Mouse (Mus musculus): ENCODE data around the gene Fezf1.

DNA sequence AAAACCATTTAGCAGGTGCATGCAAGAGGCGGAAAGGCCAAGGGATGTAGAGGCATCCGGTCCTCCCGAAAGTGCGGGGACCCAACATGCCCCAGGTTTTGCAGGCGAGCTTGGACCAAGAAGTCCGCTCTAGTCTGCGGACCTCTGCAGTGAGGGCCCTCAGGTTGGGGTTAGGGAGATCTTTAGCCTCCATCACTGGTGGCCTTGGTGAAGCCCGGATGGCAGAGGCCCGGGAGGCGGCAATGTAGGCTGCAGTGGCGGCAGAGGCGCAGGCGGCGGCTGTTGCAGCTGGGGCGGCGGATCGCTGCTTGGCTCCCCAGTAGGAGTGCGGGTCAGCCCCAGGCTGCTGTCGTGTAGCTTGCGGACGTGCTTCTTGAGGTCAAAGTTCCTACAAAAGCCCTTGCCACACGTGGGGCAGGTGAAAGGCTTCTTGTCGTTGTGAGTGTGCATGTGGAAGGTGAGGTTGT is 2.6 kb downstream of the Fezf1 start:
- TF ChIP-seq CTCF (IDR thresholded peaks at IDR 0.05; ENCODE audit: low read depth, low read length) (no peak), POLR2A (IDR thresholded peaks at IDR 0.05; ENCODE audit: extremely low read depth, insufficient read depth, low read length) (no peak)

Data from liver, adult 2 months (tissue).